Mouse (Mus musculus) kidney, adult 2 months (tissue): Measurements from ENCODE around the gene Lamtor2.

Source experiments
- CTCF ChIP-seq: fragments of 200-500 bp; conservative IDR thresholded peaks from 2 replicates; pipeline ENCODE4 v1.5.1; 2011; ENCODE audit warnings: low read depth, mild to moderate bottlenecking, control low read depth, low read length, moderate library complexity, mixed read lengths; ENCODE audit not compliant: insufficient read depth, insufficient read length
- POLR2A ChIP-seq: fragments of 200-500 bp; IDR thresholded peaks from one replicate; pipeline ENCODE4 v1.6.1; 2011; ENCODE audit warnings: low read depth, low read length, control low read depth

GRCm38 (mm10) chr3:88527565-88527964 lies 25.3 kb downstream of the Lamtor2 start:
- TF ChIP-seq CTCF = no peak
- TF ChIP-seq POLR2A = no peak
